Mouse (Mus musculus): Measurements from ENCODE around the gene Clstn1. TPM values are rescaled to one million over a fixed set of nuclear protein-coding genes. Genes with fewer than 3 reads are reported as not detected.

Gene Clstn1
- 45.3 and 45.7 TPM in 2 replicates for polyA plus RNA-seq (2014; fragmentation: Nextera tagmentation; extraction: Ambion mirVana)

DNA sequence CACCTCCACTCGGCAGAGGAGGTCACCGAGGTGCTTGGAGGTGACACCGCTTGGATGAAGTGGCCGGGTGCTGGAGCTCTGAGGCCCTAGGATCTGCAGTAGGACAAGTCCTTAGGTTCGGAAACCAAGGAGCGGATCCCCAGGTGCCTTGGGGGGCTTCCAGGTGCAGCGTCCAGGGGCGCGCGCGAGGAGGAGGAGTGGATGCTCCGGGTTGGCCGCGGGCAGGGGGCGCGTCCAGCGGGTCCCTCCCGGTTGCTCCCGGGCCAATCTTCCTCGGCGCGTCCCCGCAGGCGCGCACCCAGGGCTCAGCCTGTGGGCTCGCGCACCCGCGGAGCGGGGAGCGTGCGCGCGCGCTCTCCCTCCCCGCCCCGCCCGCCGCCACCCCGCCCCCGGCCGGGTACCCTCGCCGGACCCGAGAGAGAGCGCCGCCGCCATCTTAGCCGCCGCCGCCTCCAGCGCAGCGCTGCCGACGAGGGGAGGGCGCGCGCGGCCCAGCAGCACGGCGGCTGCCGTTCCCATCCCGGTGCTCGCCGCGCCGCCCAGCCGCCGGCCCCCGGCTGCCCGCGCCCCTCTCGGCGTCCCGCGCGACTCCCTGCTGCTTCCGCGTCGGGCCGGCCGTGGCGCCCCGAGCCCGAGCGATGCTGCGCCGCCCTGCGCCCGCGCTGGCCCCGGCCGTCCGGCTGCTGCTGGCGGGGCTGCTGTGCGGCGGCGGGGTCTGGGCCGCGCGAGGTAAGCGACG, at the start of gene Clstn1:
Gene Clstn1, plus strand, starts transcription at position 425 of the 739 bp plus-strand sequence.
- peak; percentile 87 for DNase-seq
- Histone ChIP-seq H3K27ac (ENCODE audit: low read depth) (no peak within 1 kb of the TSS), H3K9me3 (ENCODE audit: low read depth, low read length) (no peaks in the 10 kb centered on the region), H3K27me3 (ENCODE audit: insufficient read depth, low read length) (peaks cover 26% of the 10 kb centered on the region; the same call in 1 of the 2 replicates), H3K4me1 (ENCODE audit: insufficient read depth) (0 out of 2 replicates have a peak, but pooled peaks cover 5% of the 10 kb centered on the region), H3K4me2 (peak within 1 kb of the TSS; percentile 99), H3K9ac (peak within 1 kb of the TSS; percentile 85), H3K36me3 (ENCODE audit: insufficient read depth) (no peaks in the 10 kb centered on the region), H3K4me3 (ENCODE audit: low read depth, low read length) (peak within 1 kb of the TSS; percentile 90)
- under 1% methylated on average over 101 of the region's 103 CpGs for WGBS
- TF ChIP-seq CTCF (IDR thresholded peaks at IDR 0.05; ENCODE audit: low read depth) = no peak
- ATAC-seq (ENCODE audit: insufficient read depth) = peak; percentile 73

DNA sequence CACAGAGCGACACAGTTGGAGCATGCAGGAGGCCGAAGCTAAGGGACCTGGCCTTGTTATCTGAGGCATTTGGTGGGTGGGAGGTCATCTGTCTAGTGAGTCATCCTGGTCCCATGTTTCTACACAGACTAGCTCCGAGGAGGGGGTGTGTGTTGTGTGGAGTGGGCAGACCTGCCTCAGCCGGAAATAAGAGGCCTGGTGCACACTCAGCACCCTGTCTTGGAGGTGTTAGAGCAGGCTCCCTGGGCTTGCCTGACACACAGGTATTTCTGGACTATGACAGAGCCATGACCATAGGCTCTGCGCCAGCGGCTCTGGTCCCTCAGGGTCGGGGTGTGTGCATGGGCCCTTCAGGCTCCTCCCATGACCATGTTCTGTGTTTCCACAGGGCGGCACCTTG, 46.8 kb upstream of the Clstn1 start:
- ATAC-seq (ENCODE audit: insufficient read depth) (no peak; the same call in 1 of the 2 replicates), DNase-seq (no peak)
- H3K27me3 ChIP-seq (ENCODE audit: insufficient read depth, low read length) = no peaks in the 10 kb centered on the region
- 0 out of 2 replicates have a peak, but pooled peaks cover 3% of the 10 kb centered on the region for H3K36me3 ChIP-seq (ENCODE audit: insufficient read depth)
- no peaks in the 10 kb centered on the region for H3K4me1 ChIP-seq (ENCODE audit: insufficient read depth)
- H3K9ac ChIP-seq = no peak overlapping the region
- TF ChIP-seq CTCF (IDR thresholded peaks at IDR 0.05; ENCODE audit: low read depth) = no peak
- H3K4me3 ChIP-seq (ENCODE audit: low read depth, low read length) = no peak overlapping the region
- H3K27ac ChIP-seq (ENCODE audit: low read depth) = no peak overlapping the region
- H3K9me3 ChIP-seq (ENCODE audit: low read depth, low read length) = no peaks in the 10 kb centered on the region
- WGBS = 52% methylated on average over 8 of the region's 8 CpGs
- H3K4me2 ChIP-seq = no peak overlapping the region

DNA sequence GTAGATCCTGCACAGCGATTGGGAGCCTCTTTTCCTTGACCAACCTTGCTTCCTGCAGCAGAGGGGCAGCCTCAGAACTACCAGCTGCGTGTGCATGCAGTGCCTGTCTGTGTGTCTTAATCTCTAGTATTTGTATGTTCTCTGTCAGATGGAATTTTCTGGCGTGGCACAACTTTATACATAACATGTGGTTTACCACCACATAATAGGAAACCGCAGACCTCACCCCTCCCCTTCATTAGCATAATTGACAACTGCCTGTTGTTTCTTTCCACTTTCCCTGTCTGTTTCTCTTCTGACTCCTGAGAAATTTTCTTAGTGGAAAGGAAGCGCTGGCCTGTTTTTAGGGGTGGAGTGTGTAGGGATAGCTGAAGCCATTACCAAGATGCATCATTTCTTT, 44.3 kb upstream of the Clstn1 start:
- 60% methylated on average over 5 of the region's 5 CpGs for WGBS
- Histone ChIP-seq H3K27ac (ENCODE audit: low read depth) (no peak overlapping the region), H3K9me3 (ENCODE audit: low read depth, low read length) (no peaks in the 10 kb centered on the region), H3K27me3 (ENCODE audit: insufficient read depth, low read length) (no peaks in the 10 kb centered on the region), H3K4me3 (ENCODE audit: low read depth, low read length) (no peak overlapping the region), H3K4me2 (no peak overlapping the region), H3K4me1 (ENCODE audit: insufficient read depth) (no peaks in the 10 kb centered on the region), H3K36me3 (ENCODE audit: insufficient read depth) (peaks cover 16% of the 10 kb centered on the region), H3K9ac (no peak overlapping the region)
- DNase-seq (no peak), ATAC-seq (ENCODE audit: insufficient read depth) (no peak)
- TF ChIP-seq CTCF (IDR thresholded peaks at IDR 0.05; ENCODE audit: low read depth) = no peak

DNA sequence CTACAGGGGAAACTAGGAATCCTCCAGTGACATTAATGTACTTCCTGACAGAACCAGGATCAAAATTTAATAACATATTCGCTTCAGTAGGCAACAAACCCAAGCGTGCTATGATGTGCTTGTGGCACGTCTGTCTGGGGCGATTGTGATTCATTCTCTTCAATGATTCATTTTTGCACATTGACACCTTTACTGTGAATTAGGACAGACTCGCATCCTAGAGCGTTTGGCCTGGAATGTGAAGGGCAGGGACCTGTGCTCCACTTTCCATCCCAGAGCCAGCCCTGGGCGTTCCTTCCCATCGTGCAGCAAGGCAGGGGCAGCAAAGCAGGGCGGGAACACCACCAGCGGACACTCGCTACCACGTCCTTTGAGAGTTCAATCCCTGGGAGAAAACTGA, 43.8 kb upstream of the Clstn1 start:
- H3K9me3 ChIP-seq (ENCODE audit: low read depth, low read length) = no peaks in the 10 kb centered on the region
- H3K27ac ChIP-seq (ENCODE audit: low read depth) = no peak overlapping the region
- peaks cover 18% of the 10 kb centered on the region for H3K36me3 ChIP-seq (ENCODE audit: insufficient read depth)
- no peak for DNase-seq
- no peak overlapping the region for H3K4me3 ChIP-seq (ENCODE audit: low read depth, low read length)
- no peak for ATAC-seq (ENCODE audit: insufficient read depth)
- no peak overlapping the region for H3K4me2 ChIP-seq
- WGBS = 81% methylated on average over 12 of the region's 12 CpGs
- no peaks in the 10 kb centered on the region for H3K4me1 ChIP-seq (ENCODE audit: insufficient read depth)
- H3K9ac ChIP-seq = no peak overlapping the region
- no peak for TF ChIP-seq CTCF (IDR thresholded peaks at IDR 0.05; ENCODE audit: low read depth)
- no peaks in the 10 kb centered on the region for H3K27me3 ChIP-seq (ENCODE audit: insufficient read depth, low read length)

DNA sequence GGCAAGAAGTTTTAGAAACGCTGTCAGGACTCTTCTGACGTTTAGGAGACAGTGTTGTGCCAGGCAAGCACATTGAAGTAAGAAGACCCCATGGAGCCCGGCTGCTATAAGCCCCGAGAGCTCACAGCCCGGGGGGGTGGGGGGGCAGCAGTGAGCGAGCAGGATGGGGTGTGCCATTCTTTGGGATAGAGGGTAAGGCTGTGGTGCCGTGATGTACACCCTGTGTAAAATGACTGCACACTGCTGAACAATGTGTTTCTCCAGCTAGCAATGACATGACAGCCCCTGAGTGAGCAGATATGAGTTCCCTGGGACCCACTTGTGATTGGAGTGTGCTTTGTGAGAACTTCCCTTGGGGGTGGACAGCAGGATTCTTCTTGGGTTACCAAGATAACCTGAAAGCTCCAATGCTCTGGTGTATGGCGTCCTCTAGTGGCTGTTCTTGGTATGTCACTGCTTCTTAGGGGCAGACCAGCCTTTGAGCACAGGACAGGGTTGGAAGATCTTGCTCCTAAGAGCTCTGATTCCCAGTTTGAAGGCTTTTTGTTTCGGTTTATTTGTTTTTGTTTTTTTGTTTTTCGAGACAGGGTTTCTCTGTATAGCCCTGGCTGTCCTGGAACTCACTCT, 43.2 kb upstream of the Clstn1 start:
- TF ChIP-seq CTCF (IDR thresholded peaks at IDR 0.05; ENCODE audit: low read depth) = peak; percentile 99
- no peaks in the 10 kb centered on the region for H3K4me1 ChIP-seq (ENCODE audit: insufficient read depth)
- 48% methylated on average over 10 of the region's 10 CpGs for WGBS
- no peak overlapping the region for H3K4me3 ChIP-seq (ENCODE audit: low read depth, low read length)
- no peaks in the 10 kb centered on the region for H3K27me3 ChIP-seq (ENCODE audit: insufficient read depth, low read length)
- no peak overlapping the region for H3K4me2 ChIP-seq
- DNase-seq (peak; percentile 96), ATAC-seq (ENCODE audit: insufficient read depth) (no peak)
- peaks cover 18% of the 10 kb centered on the region for H3K36me3 ChIP-seq (ENCODE audit: insufficient read depth)
- H3K27ac ChIP-seq (ENCODE audit: low read depth) = no peak overlapping the region
- no peak overlapping the region for H3K9ac ChIP-seq
- H3K9me3 ChIP-seq (ENCODE audit: low read depth, low read length) = no peaks in the 10 kb centered on the region

DNA sequence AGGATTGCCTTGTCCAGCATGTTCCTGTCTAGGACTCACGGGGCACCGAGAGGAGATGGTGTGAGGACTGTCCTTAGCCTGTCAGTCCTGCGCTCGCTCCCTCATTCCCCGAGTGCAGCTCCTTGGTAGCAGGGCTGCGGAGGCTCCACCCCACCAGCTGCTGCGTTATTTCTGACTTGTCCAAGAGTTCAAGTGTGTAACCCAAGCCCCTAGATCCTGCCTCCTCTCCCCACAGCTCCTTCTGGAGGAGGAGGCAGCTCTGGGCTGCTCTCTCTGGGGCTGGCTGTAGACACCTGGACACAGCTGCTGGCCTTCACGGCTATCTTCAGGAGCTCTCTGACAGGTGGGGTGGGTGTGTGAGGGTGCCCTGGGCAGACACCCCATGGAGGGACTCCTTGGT, 41.4 kb upstream of the Clstn1 start:
- no peak for TF ChIP-seq CTCF (IDR thresholded peaks at IDR 0.05; ENCODE audit: low read depth)
- Histone ChIP-seq H3K4me1 (ENCODE audit: insufficient read depth) (no peaks in the 10 kb centered on the region), H3K4me2 (no peak overlapping the region), H3K27ac (ENCODE audit: low read depth) (no peak overlapping the region), H3K27me3 (ENCODE audit: insufficient read depth, low read length) (no peaks in the 10 kb centered on the region), H3K9ac (no peak overlapping the region), H3K36me3 (ENCODE audit: insufficient read depth) (peaks cover 18% of the 10 kb centered on the region), H3K9me3 (ENCODE audit: low read depth, low read length) (no peaks in the 10 kb centered on the region), H3K4me3 (ENCODE audit: low read depth, low read length) (no peak overlapping the region)
- DNase-seq (no peak), ATAC-seq (ENCODE audit: insufficient read depth) (no peak)
- 76% methylated on average over 8 of the region's 8 CpGs for WGBS

DNA sequence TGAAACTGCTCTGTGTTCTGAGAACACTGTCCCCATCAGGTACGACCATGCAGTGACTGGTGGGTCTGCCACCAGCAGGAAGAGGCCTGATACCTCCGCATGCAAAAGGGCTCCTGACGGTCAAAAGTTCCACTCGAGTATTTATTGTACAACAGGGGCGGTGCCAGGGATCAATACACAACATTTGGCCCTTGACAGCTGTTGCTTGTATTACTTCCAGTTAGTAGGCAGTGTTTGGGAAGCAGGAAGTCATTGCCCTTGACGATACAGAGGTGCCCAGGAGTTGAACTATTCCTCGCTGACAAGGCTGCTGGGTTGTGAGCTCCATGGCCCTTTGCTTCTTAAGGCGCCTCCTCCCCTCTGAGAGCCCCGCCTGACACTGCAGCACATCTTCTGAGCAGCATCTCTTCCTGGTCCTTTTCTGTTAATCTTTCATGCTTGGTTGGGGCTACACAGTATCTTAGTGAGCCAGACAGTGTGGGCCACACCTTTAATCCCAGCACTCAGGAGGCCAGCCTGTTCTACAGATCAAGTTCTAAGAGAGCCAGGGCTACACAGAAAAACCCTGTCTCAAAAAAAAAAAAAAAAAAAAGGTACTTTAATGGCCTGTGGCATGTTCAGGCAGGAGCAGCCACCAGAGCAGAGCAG, 39.3 kb upstream of the Clstn1 start:
- Histone ChIP-seq H3K4me3 (ENCODE audit: low read depth, low read length) (no peak overlapping the region), H3K27me3 (ENCODE audit: insufficient read depth, low read length) (no peaks in the 10 kb centered on the region), H3K27ac (ENCODE audit: low read depth) (no peak overlapping the region), H3K36me3 (ENCODE audit: insufficient read depth) (peaks cover 18% of the 10 kb centered on the region), H3K4me1 (ENCODE audit: insufficient read depth) (no peaks in the 10 kb centered on the region), H3K9ac (no peak overlapping the region), H3K9me3 (ENCODE audit: low read depth, low read length) (no peaks in the 10 kb centered on the region), H3K4me2 (no peak overlapping the region)
- WGBS = 78% methylated on average over 9 of the region's 9 CpGs
- TF ChIP-seq CTCF (IDR thresholded peaks at IDR 0.05; ENCODE audit: low read depth) = no peak
- ATAC-seq (ENCODE audit: insufficient read depth) = no peak
- DNase-seq = no peak
